Mouse (Mus musculus) forebrain, embryonic 13.5 days (tissue): ENCODE measurements around the gene C77080. TPM values are rescaled to one million over a fixed set of nuclear protein-coding genes. Genes with fewer than 3 reads are reported as not detected.

Experiments used
- ATAC-seq: fragments of 200-750 bp; cut with Nextera tagmentation; 2 replicates; pipeline ENCODE4 v1.8.0; 2017
- H3K27ac ChIP-seq: fragments of 300-500 bp; sonication (generic); 2 replicates; pipeline ENCODE4 v1.5.1; 2015; ENCODE audit warnings: inconsistent platforms, mild to moderate bottlenecking, moderate library complexity
- H3K27me3 ChIP-seq: fragments of 300-500 bp; sonication (generic); 2 replicates; pipeline ENCODE4 v1.6.1; 2015; ENCODE audit warnings: mild to moderate bottlenecking, inconsistent platforms
- H3K36me3 ChIP-seq: fragments of 300-500 bp; sonication (generic); 2 replicates; pipeline ENCODE4 v1.6.1; 2015; ENCODE audit warnings: mild to moderate bottlenecking, inconsistent platforms; ENCODE audit not compliant: poor library complexity, severe bottlenecking
- H3K4me1 ChIP-seq: fragments of 300-500 bp; sonication (generic); 2 replicates; pipeline ENCODE4 v1.6.1; 2015; ENCODE audit warnings: inconsistent platforms
- H3K4me2 ChIP-seq: fragments of 300-500 bp; sonication (generic); 2 replicates; pipeline ENCODE4 v1.6.1; 2015; ENCODE audit warnings: inconsistent platforms, mild to moderate bottlenecking, moderate library complexity
- H3K4me3 ChIP-seq: fragments of 300-500 bp; sonication (generic); 2 replicates; pipeline ENCODE4 v1.5.1; 2015; ENCODE audit warnings: mild to moderate bottlenecking, inconsistent platforms
- H3K9ac ChIP-seq: fragments of 300-500 bp; sonication (generic); 2 replicates; pipeline ENCODE4 v1.6.1; 2015; ENCODE audit warnings: mild to moderate bottlenecking, inconsistent platforms
- H3K9me3 ChIP-seq: fragments of 300-500 bp; sonication (generic); replicated peaks from 2 replicates; pipeline ENCODE4 v1.6.1; 2016; ENCODE audit warnings: inconsistent platforms
- WGBS: fragments of 180-500 bp; shearing (Covaris S2); methylation state at CpG from one replicate; pipeline ENCODE4 v1.1.7; 2015; 5-methylcytosine and 5-hydroxymethylcytosine counted together
- polyA plus RNA-seq: library from polyadenylated mRNA; unstranded; fragments of >200 nt; fragmentation: Nextera tagmentation; extraction: Ambion mirVana; gene quantifications from 2 replicates; pipeline ENCODE4 v1.2.1, GENCODE M21; 2015

Gene C77080
- polyA plus RNA-seq, 1 experiment from 2014 or later: 3.8 TPM

GRCm38 (mm10) chr4:129287472-129287981 is 26.3 kb upstream of the C77080 start, which contains the start of gene Sync:
TSS of gene Sync (plus strand) at chr4:129287617.
- H3K9me3 ChIP-seq: no peaks in the 10 kb centered on the region
- 1% methylated on average over 50 of the region's 53 CpGs for WGBS
- peak within 1 kb of the TSS; percentile 64 for H3K9ac ChIP-seq
- peaks cover 24% of the 10 kb centered on the region for H3K27me3 ChIP-seq
- no peak within 1 kb of the TSS for H3K27ac ChIP-seq
- peak within 1 kb of the TSS; percentile 47 for H3K4me3 ChIP-seq
- peaks cover 18% of the 10 kb centered on the region for H3K4me1 ChIP-seq
- H3K36me3 ChIP-seq: no peaks in the 10 kb centered on the region
- H3K4me2 ChIP-seq: peak within 1 kb of the TSS; percentile 89
- ATAC-seq: peak; percentile 21; the same call in 1 of the 2 replicates

GRCm38 (mm10) chr4:129286683-129287471 is 25.7 kb upstream of the C77080 start:
- peak overlapping the region; percentile 64 for H3K9ac ChIP-seq
- WGBS: 2% methylated on average over 27 of the region's 28 CpGs
- H3K27ac ChIP-seq: no peak overlapping the region
- H3K27me3 ChIP-seq: peaks cover 24% of the 10 kb centered on the region
- H3K9me3 ChIP-seq: no peaks in the 10 kb centered on the region
- peak overlapping the region; percentile 47 for H3K4me3 ChIP-seq
- peak overlapping the region; percentile 89 for H3K4me2 ChIP-seq
- ATAC-seq: peak; percentile 24; the same call in 1 of the 2 replicates
- peaks cover 18% of the 10 kb centered on the region for H3K4me1 ChIP-seq
- H3K36me3 ChIP-seq: no peaks in the 10 kb centered on the region

DNA sequence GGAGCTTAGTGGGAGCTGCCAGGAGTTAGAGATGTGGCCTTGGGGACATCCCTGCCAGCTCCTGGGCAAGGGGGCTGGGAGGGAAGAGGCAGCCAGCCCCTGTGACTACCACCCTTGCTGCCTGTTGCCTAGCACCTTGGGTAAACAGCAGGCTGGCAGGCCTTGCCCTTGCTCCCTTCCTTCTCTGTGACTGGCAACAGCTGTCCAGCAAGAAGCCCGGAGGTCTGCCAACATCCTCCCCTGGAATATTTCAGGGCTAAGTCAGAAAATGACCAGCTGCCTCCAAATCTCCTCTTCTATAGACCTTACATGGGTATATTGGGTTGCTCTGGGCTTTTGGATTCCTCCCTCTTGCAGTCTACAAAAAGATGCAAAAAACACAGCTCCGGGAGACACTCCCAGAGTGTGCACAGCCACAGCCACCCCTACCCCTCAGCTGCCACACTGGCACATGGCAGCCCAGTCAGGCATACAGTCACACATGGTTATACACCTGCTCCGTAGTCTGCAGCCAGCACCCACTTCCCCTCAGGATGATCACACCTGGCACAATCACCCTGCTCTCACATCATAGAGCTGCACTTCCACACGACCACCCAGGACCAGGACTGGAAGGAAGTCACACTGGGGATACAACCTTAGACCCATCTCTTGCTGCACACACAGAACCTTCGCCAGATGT is 24.9 kb upstream of the C77080 start:
- Histone ChIP-seq H3K27ac (no peak overlapping the region), H3K4me2 (peak overlapping the region; percentile 89), H3K36me3 (no peaks in the 10 kb centered on the region), H3K4me3 (0 out of 2 replicates have a peak overlapping the region, but pooled peaks have one; percentile 47), H3K27me3 (peaks cover 24% of the 10 kb centered on the region), H3K9ac (no peak overlapping the region), H3K4me1 (peaks cover 18% of the 10 kb centered on the region), H3K9me3 (no peaks in the 10 kb centered on the region)
- WGBS: 63% methylated on average over 5 of the region's 5 CpGs
- ATAC-seq: no peak

- H3K27ac ChIP-seq: no peak overlapping the region
- H3K36me3 ChIP-seq: no peaks in the 10 kb centered on the region
- H3K9me3 ChIP-seq: no peaks in the 10 kb centered on the region
- peaks cover 24% of the 10 kb centered on the region for H3K27me3 ChIP-seq
- H3K4me3 ChIP-seq: no peak overlapping the region
- no peak overlapping the region for H3K4me2 ChIP-seq
- WGBS: 85% methylated on average over 2 of the region's 2 CpGs
- no peak overlapping the region for H3K9ac ChIP-seq
- H3K4me1 ChIP-seq: peaks cover 18% of the 10 kb centered on the region
- no peak for ATAC-seq
Measured at GRCm38 (mm10) chr4:129284685-129285084, 23.5 kb upstream of the C77080 start.

- Histone ChIP-seq H3K36me3 (no peaks in the 10 kb centered on the region), H3K27ac (no peak overlapping the region), H3K9me3 (no peaks in the 10 kb centered on the region), H3K27me3 (peaks cover 20% of the 10 kb centered on the region), H3K9ac (no peak overlapping the region), H3K4me1 (peaks cover 18% of the 10 kb centered on the region), H3K4me3 (no peak overlapping the region), H3K4me2 (no peak overlapping the region)
- ATAC-seq: no peak
- 88% methylated on average over 5 of the region's 5 CpGs for WGBS
Measured at GRCm38 (mm10) chr4:129283226-129283625, 22.0 kb upstream of the C77080 start.

DNA sequence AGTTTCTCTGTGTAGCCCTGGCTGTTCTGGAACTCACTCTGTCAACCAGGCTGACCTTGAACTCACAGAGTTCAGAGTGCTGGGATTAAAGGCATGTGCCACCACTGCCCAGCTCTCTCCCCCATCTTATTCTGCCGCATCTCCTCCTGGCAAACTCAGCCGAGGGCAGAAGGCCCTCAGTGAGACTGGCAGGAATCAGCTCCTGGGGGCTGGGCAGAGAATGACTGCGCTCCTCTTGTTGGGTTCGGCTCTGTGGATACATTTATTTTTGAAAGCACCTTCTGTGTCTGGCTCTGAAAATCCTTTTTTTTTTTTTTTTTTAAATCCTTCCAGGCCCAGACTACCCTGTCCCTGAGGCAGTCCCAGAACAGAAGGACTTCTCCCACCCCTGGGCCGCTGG is 21.6 kb upstream of the C77080 start:
- Histone ChIP-seq H3K27ac (no peak overlapping the region), H3K36me3 (no peaks in the 10 kb centered on the region), H3K9ac (no peak overlapping the region), H3K4me2 (no peak overlapping the region), H3K4me3 (no peak overlapping the region), H3K4me1 (peaks cover 17% of the 10 kb centered on the region), H3K27me3 (peaks cover 18% of the 10 kb centered on the region), H3K9me3 (no peaks in the 10 kb centered on the region)
- no peak for ATAC-seq
- WGBS: 83% methylated on average over 5 of the region's 5 CpGs

DNA sequence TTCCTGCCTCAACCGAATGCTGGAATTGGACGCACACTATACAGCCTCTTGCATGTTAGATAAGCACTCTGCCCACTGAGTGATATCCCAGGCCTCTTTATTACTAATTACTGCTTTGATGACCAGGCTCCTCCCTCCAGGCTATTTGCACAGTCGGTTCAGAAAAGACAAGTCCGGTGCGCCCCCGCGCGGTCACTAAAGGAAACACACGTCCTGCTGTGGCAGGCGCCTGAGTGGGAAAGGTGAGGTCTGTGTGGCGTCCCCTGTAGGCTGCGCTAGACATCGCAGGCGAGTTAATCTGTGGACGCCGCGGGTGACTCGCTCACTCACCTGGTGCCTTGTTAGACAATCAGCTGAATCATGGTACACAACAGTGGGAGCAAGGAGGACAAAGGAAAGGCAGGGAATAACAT is 15.3 kb upstream of the C77080 start:
- ATAC-seq: peak; percentile 58; the same call in 1 of the 2 replicates
- WGBS: under 1% methylated on average over 18 of the region's 18 CpGs

GRCm38 (mm10) chr4:129272756-129273046 is 11.5 kb upstream of the C77080 start:
- peaks cover 7% of the 10 kb centered on the region for H3K4me1 ChIP-seq
- no peak overlapping the region for H3K9ac ChIP-seq
- no peak overlapping the region for H3K4me3 ChIP-seq
- 23% methylated on average over 5 of the region's 5 CpGs for WGBS
- no peak for ATAC-seq
- H3K27ac ChIP-seq: no peak overlapping the region
- H3K36me3 ChIP-seq: no peaks in the 10 kb centered on the region
- H3K4me2 ChIP-seq: no peak overlapping the region
- H3K9me3 ChIP-seq: no peaks in the 10 kb centered on the region
- H3K27me3 ChIP-seq: no peaks in the 10 kb centered on the region

More for the DNA sequence above, 15.3 kb upstream of the C77080 start:
- no peak overlapping the region for H3K27ac ChIP-seq
- H3K4me3 ChIP-seq: no peak overlapping the region
- no peaks in the 10 kb centered on the region for H3K27me3 ChIP-seq
- H3K4me1 ChIP-seq: peaks cover 7% of the 10 kb centered on the region
- H3K9me3 ChIP-seq: no peaks in the 10 kb centered on the region
- no peaks in the 10 kb centered on the region for H3K36me3 ChIP-seq
- H3K9ac ChIP-seq: no peak overlapping the region
- 0 out of 2 replicates have a peak overlapping the region, but pooled peaks have one; percentile 10 for H3K4me2 ChIP-seq

- 27% methylated on average over 15 of the region's 15 CpGs for WGBS
- Histone ChIP-seq H3K4me2 (no peak overlapping the region), H3K27me3 (no peaks in the 10 kb centered on the region), H3K9ac (no peak overlapping the region), H3K9me3 (no peaks in the 10 kb centered on the region), H3K4me3 (no peak overlapping the region), H3K27ac (no peak overlapping the region), H3K4me1 (peaks cover 7% of the 10 kb centered on the region), H3K36me3 (no peaks in the 10 kb centered on the region)
- no peak for ATAC-seq
Measured at GRCm38 (mm10) chr4:129271991-129272755, 11.0 kb upstream of the C77080 start.

DNA sequence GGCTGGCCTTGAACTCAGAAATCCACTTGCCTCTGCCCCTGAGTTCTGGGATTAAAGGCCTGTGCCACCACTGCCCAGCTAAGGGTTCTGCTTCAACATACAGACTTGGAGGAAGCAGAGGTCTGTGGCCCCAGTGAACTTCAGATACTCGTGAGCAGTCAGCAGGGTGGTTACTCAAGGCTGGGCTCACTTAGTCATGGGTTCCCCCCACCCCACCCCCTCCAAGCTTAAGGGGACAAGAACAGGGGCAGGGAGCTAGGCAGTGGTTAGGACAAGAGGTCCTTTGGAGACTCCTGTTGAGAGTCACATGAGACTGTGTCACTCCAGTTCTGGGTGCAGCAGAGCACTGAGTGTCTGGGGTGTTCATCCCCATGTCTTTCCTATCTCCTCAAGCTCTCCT is 7.5 kb upstream of the C77080 start:
- Histone ChIP-seq H3K36me3 (no peaks in the 10 kb centered on the region), H3K9me3 (no peaks in the 10 kb centered on the region), H3K9ac (no peak overlapping the region), H3K4me2 (no peak overlapping the region), H3K4me1 (peaks cover 7% of the 10 kb centered on the region), H3K27ac (no peak overlapping the region), H3K27me3 (no peaks in the 10 kb centered on the region), H3K4me3 (no peak overlapping the region)
- 63% methylated on average over 1 of the region's 1 CpGs for WGBS
- no peak for ATAC-seq

- Histone ChIP-seq H3K36me3 (no peaks in the 10 kb centered on the region), H3K9ac (no peak overlapping the region), H3K27ac (no peak overlapping the region), H3K27me3 (no peaks in the 10 kb centered on the region), H3K4me1 (no peaks in the 10 kb centered on the region), H3K9me3 (no peaks in the 10 kb centered on the region), H3K4me2 (no peak overlapping the region), H3K4me3 (no peak overlapping the region)
- 55% methylated on average over 5 of the region's 5 CpGs for WGBS
- no peak for ATAC-seq
Measured at GRCm38 (mm10) chr4:129266821-129267220, 5.6 kb upstream of the C77080 start.

- no peak overlapping the region for H3K4me3 ChIP-seq
- no peaks in the 10 kb centered on the region for H3K9me3 ChIP-seq
- H3K36me3 ChIP-seq: no peaks in the 10 kb centered on the region
- no peak for ATAC-seq
- no peak overlapping the region for H3K9ac ChIP-seq
- H3K4me2 ChIP-seq: no peak overlapping the region
- no peak overlapping the region for H3K27ac ChIP-seq
- H3K27me3 ChIP-seq: no peaks in the 10 kb centered on the region
- 89% methylated on average over 4 of the region's 4 CpGs for WGBS
- no peaks in the 10 kb centered on the region for H3K4me1 ChIP-seq
Measured at GRCm38 (mm10) chr4:129266191-129266590, 5.0 kb upstream of the C77080 start.
